Mouse (Mus musculus): ENCODE results near the gene Tmem51. TPM values are rescaled to one million over a fixed set of nuclear protein-coding genes. Genes with fewer than 3 reads are reported as not detected.

The Tmem51 gene
- polyA plus RNA-seq, 1 experiment, result 16.8 TPM

DNA sequence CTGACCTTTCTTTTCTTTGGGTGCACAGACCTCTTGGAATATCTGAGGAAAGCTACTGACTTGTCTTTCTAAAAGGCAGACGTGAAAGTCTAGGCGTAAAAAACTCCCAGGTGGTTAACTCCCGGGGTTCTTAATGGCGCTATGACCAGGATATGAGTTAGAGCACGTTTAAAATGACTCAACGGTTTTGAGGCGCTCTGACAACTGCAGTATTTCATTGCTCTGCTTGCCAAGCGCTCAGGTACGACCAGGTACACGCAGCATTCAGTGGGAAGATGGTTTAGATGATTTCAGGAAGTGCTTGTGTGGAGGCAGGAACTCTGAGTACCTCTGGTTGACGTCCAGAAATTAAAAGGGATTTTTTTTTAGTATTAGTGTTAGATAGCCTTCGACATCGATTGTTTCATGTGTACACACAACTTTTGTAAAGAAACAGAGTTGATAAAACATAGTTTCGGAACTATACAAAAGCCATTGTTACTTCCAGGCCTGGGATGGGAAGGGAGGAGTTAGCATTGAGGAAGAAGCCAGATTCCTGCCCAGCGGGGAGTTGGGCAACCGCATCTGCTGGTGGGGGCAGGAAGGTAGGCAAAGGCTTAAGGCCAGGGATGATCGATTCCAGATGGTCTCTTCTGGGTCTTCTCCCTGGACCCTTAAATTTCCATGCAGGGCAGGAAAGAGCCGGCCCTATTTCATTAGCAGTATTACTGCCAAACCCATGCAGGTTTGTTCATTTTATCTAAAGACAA, 12.7 kb downstream of the Tmem51 start:
- peaks cover 22% of the 10 kb centered on the region for H3K4me1 ChIP-seq (ENCODE audit: control insufficient read depth, insufficient read depth, low read length)
- H3K27me3 ChIP-seq (ENCODE audit: control insufficient read depth, insufficient read depth, low read length, poor library complexity, severe bottlenecking), result no peaks in the 10 kb centered on the region
- peak overlapping the region; percentile 96 for H3K27ac ChIP-seq (ENCODE audit: insufficient read depth, low read length)
- H3K9me3 ChIP-seq (replicated peaks; ENCODE audit: control insufficient read depth, insufficient read depth, low read length, poor library complexity, severe bottlenecking), result no peaks in the 10 kb centered on the region
- H3K4me3 ChIP-seq (ENCODE audit: low read depth, low read length), result peak overlapping the region; percentile 7; the same call in 1 of the 2 replicates
- no peaks in the 10 kb centered on the region for H3K36me3 ChIP-seq (ENCODE audit: control insufficient read depth, insufficient read depth, low read length, poor library complexity, severe bottlenecking)
- H3K9ac ChIP-seq (ENCODE audit: low read depth, poor library complexity, severe bottlenecking), result peak overlapping the region; percentile 29
- TF ChIP-seq EP300 (IDR thresholded peaks at IDR 0.05; ENCODE audit: insufficient read depth, low read depth, low read length) (peak; percentile 96), POLR2A (IDR thresholded peaks at IDR 0.05; ENCODE audit: insufficient read depth, low read length) (no peak)

DNA sequence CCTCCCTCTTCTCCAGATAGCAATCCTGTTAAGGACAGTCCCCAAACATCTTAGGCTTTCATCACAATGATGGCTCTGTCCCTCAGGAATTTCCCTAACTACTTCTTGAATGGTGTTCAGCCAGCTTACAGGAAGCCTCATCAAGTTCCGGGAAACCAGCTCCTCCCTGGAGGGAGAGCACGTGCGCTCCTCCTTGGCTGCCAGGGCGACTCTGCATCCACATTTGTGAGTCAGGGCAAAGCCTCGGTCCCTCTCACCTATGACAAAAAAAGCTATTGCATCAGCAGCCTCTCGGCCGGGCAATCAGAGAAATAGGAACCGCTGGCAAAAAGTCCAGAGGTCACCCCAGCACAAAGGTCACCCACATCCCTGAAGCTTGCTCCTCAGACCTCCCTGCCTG, 13.3 kb downstream of the Tmem51 start:
- H3K27ac ChIP-seq (ENCODE audit: insufficient read depth, low read length), result peak overlapping the region; percentile 96
- peak overlapping the region; percentile 29 for H3K9ac ChIP-seq (ENCODE audit: low read depth, poor library complexity, severe bottlenecking)
- H3K9me3 ChIP-seq (replicated peaks; ENCODE audit: control insufficient read depth, insufficient read depth, low read length, poor library complexity, severe bottlenecking), result no peaks in the 10 kb centered on the region
- H3K4me1 ChIP-seq (ENCODE audit: control insufficient read depth, insufficient read depth, low read length), result peaks cover 25% of the 10 kb centered on the region
- TF ChIP-seq EP300 (IDR thresholded peaks at IDR 0.05; ENCODE audit: insufficient read depth, low read depth, low read length) (peak; percentile 98), POLR2A (IDR thresholded peaks at IDR 0.05; ENCODE audit: insufficient read depth, low read length) (no peak)
- H3K4me3 ChIP-seq (ENCODE audit: low read depth, low read length), result 0 out of 2 replicates have a peak overlapping the region, but pooled peaks have one; percentile 2
- H3K36me3 ChIP-seq (ENCODE audit: control insufficient read depth, insufficient read depth, low read length, poor library complexity, severe bottlenecking), result no peaks in the 10 kb centered on the region
- H3K27me3 ChIP-seq (ENCODE audit: control insufficient read depth, insufficient read depth, low read length, poor library complexity, severe bottlenecking), result no peaks in the 10 kb centered on the region

DNA sequence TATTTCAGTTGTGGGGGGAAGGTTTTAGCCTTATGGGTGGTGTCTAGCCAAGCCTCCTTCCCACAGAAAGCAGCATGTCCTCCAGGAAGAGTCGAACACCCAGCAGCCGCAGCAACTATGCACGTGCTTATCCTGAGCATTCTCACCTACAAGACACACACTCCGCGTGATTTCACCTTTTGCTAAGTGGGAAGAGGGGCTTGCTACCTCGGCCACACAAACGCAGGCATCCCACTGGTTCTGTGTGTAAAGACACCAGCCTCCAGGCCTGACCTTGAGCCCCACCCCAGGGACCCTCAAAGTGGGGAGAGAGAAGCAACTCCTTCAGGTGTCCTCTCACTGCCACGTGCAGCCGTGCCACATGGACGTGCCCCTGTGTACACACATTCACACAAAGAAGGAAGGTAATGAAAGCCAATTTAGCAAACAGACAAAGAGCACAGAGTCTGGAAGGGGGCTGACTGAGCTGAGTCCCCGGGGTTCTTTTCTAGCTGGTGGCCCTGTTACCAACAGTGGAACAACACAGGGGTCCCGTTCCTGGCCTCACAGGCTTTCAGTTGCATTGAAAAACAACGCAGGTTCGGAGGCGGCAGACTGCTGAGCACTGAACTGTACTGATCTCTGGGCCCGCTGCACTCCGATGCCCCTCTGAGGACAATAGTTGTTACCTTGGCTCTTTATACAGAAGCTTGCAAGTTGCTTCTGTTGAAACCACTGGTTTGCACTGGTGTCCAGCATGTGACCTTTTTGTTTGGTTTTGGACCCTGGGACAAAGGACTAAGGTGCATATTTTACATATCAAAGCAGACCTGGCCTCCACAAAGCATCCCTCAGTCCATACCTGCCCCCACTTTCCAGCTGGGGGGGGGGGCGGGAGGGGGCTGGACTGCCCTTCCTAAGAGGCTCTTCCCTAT, 14.9 kb downstream of the Tmem51 start:
- Histone ChIP-seq H3K36me3 (ENCODE audit: control insufficient read depth, insufficient read depth, low read length, poor library complexity, severe bottlenecking) (no peaks in the 10 kb centered on the region), H3K4me1 (ENCODE audit: control insufficient read depth, insufficient read depth, low read length) (peaks cover 27% of the 10 kb centered on the region), H3K9me3 (replicated peaks; ENCODE audit: control insufficient read depth, insufficient read depth, low read length, poor library complexity, severe bottlenecking) (no peaks in the 10 kb centered on the region), H3K4me3 (ENCODE audit: low read depth, low read length) (peak overlapping the region; percentile 22), H3K27ac (ENCODE audit: insufficient read depth, low read length) (peak overlapping the region; percentile 98), H3K9ac (ENCODE audit: low read depth, poor library complexity, severe bottlenecking) (peak overlapping the region; percentile 49), H3K27me3 (ENCODE audit: control insufficient read depth, insufficient read depth, low read length, poor library complexity, severe bottlenecking) (no peaks in the 10 kb centered on the region)
- TF ChIP-seq EP300 (IDR thresholded peaks at IDR 0.05; ENCODE audit: insufficient read depth, low read depth, low read length) (peak; percentile 88), POLR2A (IDR thresholded peaks at IDR 0.05; ENCODE audit: insufficient read depth, low read length) (no peak)

DNA sequence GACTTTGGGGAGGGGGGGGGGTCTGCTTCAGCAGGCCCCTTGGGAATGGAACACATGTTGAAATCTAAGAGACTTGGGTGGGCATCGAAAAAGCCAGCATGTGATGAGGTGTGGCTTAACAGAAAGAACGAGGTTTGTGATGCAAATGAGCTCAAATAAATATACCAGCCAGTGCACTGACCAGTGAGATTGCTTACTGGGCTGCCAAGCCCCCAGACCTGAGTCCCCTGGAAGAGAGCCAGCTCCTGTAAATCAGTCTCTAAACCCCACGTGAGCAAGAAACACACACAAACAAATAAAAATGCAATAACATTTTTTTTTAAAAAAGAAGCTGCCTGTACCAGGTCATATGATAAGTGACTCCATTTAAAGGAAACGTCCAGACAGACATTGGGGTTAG, 17.5 kb downstream of the Tmem51 start:
- peak overlapping the region; percentile 46 for H3K9ac ChIP-seq (ENCODE audit: low read depth, poor library complexity, severe bottlenecking)
- H3K27me3 ChIP-seq (ENCODE audit: control insufficient read depth, insufficient read depth, low read length, poor library complexity, severe bottlenecking), result no peaks in the 10 kb centered on the region
- no peak for TF ChIP-seq EP300 (IDR thresholded peaks at IDR 0.05; ENCODE audit: insufficient read depth, low read depth, low read length)
- TF ChIP-seq CTCF (IDR thresholded peaks at IDR 0.05; ENCODE audit: low read depth, low read length), result no peak
- TF ChIP-seq POLR2A (IDR thresholded peaks at IDR 0.05; ENCODE audit: insufficient read depth, low read length), result no peak
- H3K36me3 ChIP-seq (ENCODE audit: control insufficient read depth, insufficient read depth, low read length, poor library complexity, severe bottlenecking), result no peaks in the 10 kb centered on the region
- H3K4me1 ChIP-seq (ENCODE audit: control insufficient read depth, insufficient read depth, low read length), result peaks cover 29% of the 10 kb centered on the region
- H3K4me3 ChIP-seq (ENCODE audit: low read depth, low read length), result no peak overlapping the region
- no peaks in the 10 kb centered on the region for H3K9me3 ChIP-seq (replicated peaks; ENCODE audit: control insufficient read depth, insufficient read depth, low read length, poor library complexity, severe bottlenecking)
- peak overlapping the region; percentile 87 for H3K27ac ChIP-seq (ENCODE audit: insufficient read depth, low read length)

DNA sequence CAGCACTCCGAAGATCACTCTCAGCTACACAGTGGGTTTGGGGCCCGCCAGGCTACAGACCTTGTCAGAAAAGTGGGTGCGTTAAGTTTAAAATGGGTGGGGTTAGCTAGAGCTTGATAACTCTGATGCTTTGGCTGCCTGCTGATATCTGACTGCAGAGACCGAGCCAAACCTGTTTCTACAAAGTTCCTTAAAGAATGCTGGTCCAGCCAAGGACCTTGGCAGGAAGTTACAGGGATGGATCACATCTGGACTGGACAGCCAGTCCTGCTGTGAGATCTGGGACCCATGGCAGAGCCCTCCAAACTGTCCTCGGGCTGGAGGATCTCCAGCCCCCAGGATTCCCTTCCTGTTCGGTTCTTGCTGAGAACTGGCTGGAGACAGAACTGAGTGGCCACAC, 18.3 kb downstream of the Tmem51 start:
- Histone ChIP-seq H3K4me3 (ENCODE audit: low read depth, low read length) (no peak overlapping the region), H3K27ac (ENCODE audit: insufficient read depth, low read length) (peak overlapping the region; percentile 87), H3K36me3 (ENCODE audit: control insufficient read depth, insufficient read depth, low read length, poor library complexity, severe bottlenecking) (no peaks in the 10 kb centered on the region), H3K9ac (ENCODE audit: low read depth, poor library complexity, severe bottlenecking) (peak overlapping the region; percentile 46), H3K9me3 (replicated peaks; ENCODE audit: control insufficient read depth, insufficient read depth, low read length, poor library complexity, severe bottlenecking) (no peaks in the 10 kb centered on the region), H3K4me1 (ENCODE audit: control insufficient read depth, insufficient read depth, low read length) (peaks cover 31% of the 10 kb centered on the region), H3K27me3 (ENCODE audit: control insufficient read depth, insufficient read depth, low read length, poor library complexity, severe bottlenecking) (no peaks in the 10 kb centered on the region)
- TF ChIP-seq POLR2A (IDR thresholded peaks at IDR 0.05; ENCODE audit: insufficient read depth, low read length) (no peak), EP300 (IDR thresholded peaks at IDR 0.05; ENCODE audit: insufficient read depth, low read depth, low read length) (no peak)

DNA sequence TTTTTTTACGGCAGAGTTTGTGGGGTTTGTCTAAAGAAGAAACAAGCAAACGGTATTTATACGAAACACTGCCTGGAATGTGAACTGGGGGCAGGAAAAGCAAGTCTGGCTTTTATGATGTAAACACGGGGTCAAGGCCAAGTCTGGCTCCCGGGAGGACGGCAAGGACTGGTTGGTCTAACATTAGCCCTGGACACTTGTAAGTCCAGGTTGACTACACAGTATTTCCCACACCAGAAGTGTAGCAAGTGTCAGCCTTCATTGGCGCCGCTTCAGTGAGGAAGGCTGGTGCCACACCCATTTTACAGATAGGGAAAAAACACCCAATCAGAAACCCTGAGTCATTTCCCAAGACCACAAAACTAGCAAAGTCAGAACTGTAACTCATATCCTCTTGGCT, 18.8 kb downstream of the Tmem51 start:
- peak overlapping the region; percentile 87 for H3K27ac ChIP-seq (ENCODE audit: insufficient read depth, low read length)
- no peak overlapping the region for H3K4me3 ChIP-seq (ENCODE audit: low read depth, low read length)
- peaks cover 36% of the 10 kb centered on the region for H3K4me1 ChIP-seq (ENCODE audit: control insufficient read depth, insufficient read depth, low read length)

More for the DNA sequence above, 18.8 kb downstream of the Tmem51 start:
- Histone ChIP-seq H3K9ac (ENCODE audit: low read depth, poor library complexity, severe bottlenecking) (peak overlapping the region; percentile 46; the same call in 1 of the 2 replicates), H3K36me3 (ENCODE audit: control insufficient read depth, insufficient read depth, low read length, poor library complexity, severe bottlenecking) (no peaks in the 10 kb centered on the region), H3K9me3 (replicated peaks; ENCODE audit: control insufficient read depth, insufficient read depth, low read length, poor library complexity, severe bottlenecking) (no peaks in the 10 kb centered on the region), H3K27me3 (ENCODE audit: control insufficient read depth, insufficient read depth, low read length, poor library complexity, severe bottlenecking) (no peaks in the 10 kb centered on the region)
- no peak for TF ChIP-seq POLR2A (IDR thresholded peaks at IDR 0.05; ENCODE audit: insufficient read depth, low read length)
- TF ChIP-seq EP300 (IDR thresholded peaks at IDR 0.05; ENCODE audit: insufficient read depth, low read depth, low read length), result peak; percentile 95
